Mouse (Mus musculus): Measurements from ENCODE around the gene Uqcrc1.

The Uqcrc1 gene

GRCm38 (mm10) chr9:108985710-108986109, 49.3 kb downstream of the Uqcrc1 start, which contains the start of gene Ucn2:
Ucn2 (plus strand) TSS chr9:108986010.
- DNase-seq (ENCODE audit: low spot score in 2 of 2) = no peak

DNA sequence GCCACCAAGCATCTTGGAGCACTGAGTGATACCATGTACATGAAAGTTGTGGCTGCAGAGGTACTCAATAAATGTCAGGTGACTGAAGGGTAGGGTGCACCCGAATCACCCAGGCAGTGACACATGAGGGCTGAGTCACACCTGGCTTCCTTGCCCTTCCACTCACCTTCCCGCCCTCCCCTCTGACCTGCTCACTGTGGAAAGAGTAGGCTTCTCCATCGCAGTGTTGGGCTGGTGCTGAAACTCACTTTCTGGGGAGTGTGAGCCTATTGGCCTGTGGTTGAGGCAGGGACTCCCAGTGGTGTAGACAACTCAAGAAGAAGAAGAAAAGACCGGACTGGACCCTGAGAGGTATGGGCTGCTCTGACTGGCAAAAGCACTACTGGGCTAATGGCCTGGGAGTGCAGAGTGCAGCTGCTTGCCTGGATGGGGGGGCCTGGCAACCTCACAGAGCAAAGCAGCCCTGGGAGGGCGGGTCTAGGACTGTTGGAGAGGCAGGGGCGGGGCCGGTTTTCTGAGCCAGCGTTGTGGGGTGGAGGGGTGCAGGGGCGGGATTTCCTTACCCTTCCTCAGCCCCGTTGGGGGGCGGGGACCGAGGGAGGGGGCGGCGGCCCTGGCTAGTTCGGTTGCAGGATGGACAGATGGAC, 51.4 kb downstream of the Uqcrc1 start:
- DNase-seq (ENCODE audit: low spot score in 2 of 2) = no peak

- no peak for DNase-seq (ENCODE audit: low spot score in 2 of 2)
Measured at GRCm38 (mm10) chr9:108989802-108990461, 53.5 kb downstream of the Uqcrc1 start.

GRCm38 (mm10) chr9:108990462-108990820, 54.0 kb downstream of the Uqcrc1 start:
- DNase-seq (ENCODE audit: low spot score in 2 of 2) = no peak

- DNase-seq (ENCODE audit: low spot score in 2 of 2) = peak; percentile 79 to 85
Measured at GRCm38 (mm10) chr9:108991428-108992084, 55.1 kb downstream of the Uqcrc1 start, which contains the start of gene Pfkfb4. Pfkfb4 (plus strand) TSS chr9:108991778.

GRCm38 (mm10) chr9:108992085-108992469, 55.6 kb downstream of the Uqcrc1 start:
- DNase-seq (ENCODE audit: low spot score in 2 of 2) = no peak

DNA sequence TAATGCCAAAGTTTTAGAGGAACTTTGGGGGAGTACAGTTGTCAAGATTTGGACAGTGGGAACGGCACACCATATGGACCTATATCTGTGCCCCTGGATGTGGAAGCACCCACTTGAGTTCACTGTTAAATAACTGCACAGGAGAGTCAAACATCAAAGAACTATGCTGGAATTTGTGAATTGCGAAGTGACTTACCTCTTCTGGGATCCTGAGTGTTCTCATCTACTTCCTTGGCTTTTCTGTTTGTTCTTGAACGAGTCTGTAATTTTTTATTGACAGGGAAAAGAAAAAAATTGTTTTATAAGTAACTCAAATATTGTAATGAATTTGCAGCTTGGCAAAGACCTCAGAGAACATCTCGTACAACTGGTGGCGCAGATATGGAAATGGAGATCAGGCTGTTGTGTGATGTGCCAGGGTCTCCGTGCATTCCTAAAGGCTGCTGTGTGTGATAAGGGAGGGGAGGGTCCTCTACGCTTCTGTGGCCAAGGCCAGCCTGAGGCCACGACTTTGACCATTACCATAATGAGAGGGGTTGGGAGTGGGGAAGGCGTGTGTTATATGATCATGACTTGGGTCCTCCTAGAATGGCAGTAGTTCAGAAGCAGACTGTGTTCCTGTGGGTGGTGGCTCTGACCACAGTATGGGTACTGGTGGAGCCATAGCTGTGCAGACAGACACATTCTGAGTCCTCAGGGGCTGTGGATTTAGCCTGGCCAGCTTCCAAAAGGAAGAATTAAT, 56.4 kb downstream of the Uqcrc1 start:
- DNase-seq (ENCODE audit: low spot score in 2 of 2) = no peak

- no peak for DNase-seq (ENCODE audit: low spot score in 2 of 2)
Measured at GRCm38 (mm10) chr9:108996411-108996810, 60.0 kb downstream of the Uqcrc1 start.

- DNase-seq (ENCODE audit: low spot score in 2 of 2) = no peak
Measured at GRCm38 (mm10) chr9:108998287-108999166, 62.1 kb downstream of the Uqcrc1 start.

GRCm38 (mm10) chr9:108999167-108999526, 62.7 kb downstream of the Uqcrc1 start:
- DNase-seq (ENCODE audit: low spot score in 2 of 2) = no peak
